Mouse (Mus musculus) embryonic facial prominence, embryonic 13.5 days (tissue): ENCODE measurements around the gene Hoxa5. TPM values are rescaled to one million over a fixed set of nuclear protein-coding genes. Genes with fewer than 3 reads are reported as not detected.

Experiments used
- ATAC-seq: fragments of 200-750 bp; cut with Nextera tagmentation; 2 replicates; pipeline ENCODE4 v1.8.0; 2017; ENCODE audit warnings: low read depth; ENCODE audit not compliant: insufficient number of reproducible peaks, insufficient read depth, low FRiP score, low TSS enrichment
- H3K27ac ChIP-seq: fragments of 300-500 bp; sonication (generic); 2 replicates; pipeline ENCODE4 v1.5.1; 2015; ENCODE audit warnings: moderate library complexity, mild to moderate bottlenecking, inconsistent platforms
- H3K27me3 ChIP-seq: fragments of 300-500 bp; sonication (generic); 2 replicates; pipeline ENCODE4 v1.6.1; 2015; ENCODE audit warnings: mild to moderate bottlenecking, inconsistent platforms
- H3K36me3 ChIP-seq: fragments of 300-500 bp; sonication (generic); 2 replicates; pipeline ENCODE4 v1.6.1; 2015; ENCODE audit warnings: mild to moderate bottlenecking, inconsistent platforms
- H3K4me1 ChIP-seq: fragments of 300-500 bp; sonication (generic); 2 replicates; pipeline ENCODE4 v1.6.1; 2015; ENCODE audit warnings: inconsistent platforms
- H3K4me2 ChIP-seq: fragments of 300-500 bp; sonication (generic); 2 replicates; pipeline ENCODE4 v1.6.1; 2015; ENCODE audit warnings: moderate library complexity, mild to moderate bottlenecking, inconsistent platforms
- H3K4me3 ChIP-seq: fragments of 300-500 bp; sonication (generic); 2 replicates; pipeline ENCODE4 v1.5.1; 2015; ENCODE audit warnings: mild to moderate bottlenecking, inconsistent platforms
- H3K9ac ChIP-seq: fragments of 300-500 bp; sonication (generic); 2 replicates; pipeline ENCODE4 v1.6.1; 2015; ENCODE audit warnings: mild to moderate bottlenecking, inconsistent platforms
- H3K9me3 ChIP-seq: fragments of 300-500 bp; sonication (generic); 2 replicates; pipeline ENCODE4 v1.6.1; 2016; ENCODE audit warnings: inconsistent platforms
- WGBS: fragments of 180-500 bp; shearing (Covaris S2); methylation state at CpG from one replicate; pipeline ENCODE4 v1.1.7; 2015; ENCODE audit warnings: mixed read lengths; 5-methylcytosine and 5-hydroxymethylcytosine counted together
- polyA plus RNA-seq: library from polyadenylated mRNA; unstranded; fragments of >200 nt; fragmentation: Nextera tagmentation; extraction: Ambion mirVana; gene quantifications from 2 replicates; pipeline ENCODE4 v1.2.1, GENCODE M21; 2015

Hoxa5 gene
- polyA plus RNA-seq: 0.18 and 4.8 TPM in 2 replicates

GRCm38 (mm10) chr6:52204050-52204752 lies at the start of gene Hoxa5:
Gene Hoxa5 (minus strand): TSS chr6:52204587.
- Histone ChIP-seq H3K4me1 (peaks cover 12% of the 10 kb centered on the region), H3K27ac (no peak within 1 kb of the TSS), H3K27me3 (peaks cover 100% of the 10 kb centered on the region), H3K4me3 (peak within 1 kb of the TSS; percentile 23), H3K9ac (no peak within 1 kb of the TSS), H3K9me3 (no peaks in the 10 kb centered on the region), H3K36me3 (no peaks in the 10 kb centered on the region), H3K4me2 (peak within 1 kb of the TSS; percentile 46)
- no peak for ATAC-seq
- whole genome bisulfite sequencing: under 1% methylated on average over 65 of the region's 65 CpGs

DNA sequence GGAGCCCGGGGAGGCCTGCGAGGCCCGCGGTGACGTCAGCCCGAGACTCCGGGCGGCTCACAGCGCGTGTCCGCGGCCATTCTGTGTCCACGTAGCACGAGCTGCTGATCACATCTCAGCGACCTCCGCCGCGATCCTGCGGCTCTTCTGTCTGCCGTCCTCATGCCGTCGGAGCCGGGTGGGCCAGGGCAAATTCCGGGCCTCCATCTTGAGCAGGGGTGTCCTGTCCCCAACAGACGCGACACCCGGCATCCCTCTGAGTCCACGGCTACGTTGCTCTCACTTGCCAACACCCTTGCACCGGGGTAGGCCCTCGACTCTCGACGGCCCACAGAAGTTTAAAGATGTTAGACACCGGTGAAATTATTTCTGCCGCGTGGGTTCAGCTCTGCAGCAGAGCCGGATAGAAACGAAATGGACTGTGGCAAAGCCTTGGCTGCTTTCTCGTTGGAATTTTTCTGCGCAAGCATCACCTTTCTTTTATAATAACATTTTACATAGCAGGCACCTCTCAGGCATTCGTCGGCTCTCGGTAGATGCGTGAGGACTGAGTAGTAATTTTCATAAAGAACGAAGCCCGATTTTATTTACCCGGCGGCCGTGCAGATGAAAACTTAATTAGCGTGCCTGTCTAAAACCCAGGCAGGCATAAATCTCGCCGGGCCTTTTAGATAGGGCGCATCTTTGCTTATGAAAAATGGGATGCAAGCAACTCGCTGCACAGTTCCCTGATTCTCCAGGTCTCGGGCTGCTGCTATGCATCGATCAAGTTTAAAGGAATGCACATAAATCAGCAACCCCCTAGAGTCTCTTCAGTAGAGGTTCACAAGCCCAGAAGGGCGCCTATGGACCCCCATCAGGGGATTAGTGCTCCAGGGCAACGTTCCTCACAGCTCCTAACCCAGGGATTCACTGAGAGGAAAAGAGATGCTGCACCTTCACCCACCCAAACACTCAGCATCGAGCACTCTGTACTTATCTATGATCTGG lies 49.4 kb upstream of the Hoxa5 start:
- H3K4me2 ChIP-seq: peak overlapping the region; percentile 9; the same call in 1 of the 2 replicates
- H3K9ac ChIP-seq: no peak overlapping the region
- ATAC-seq: no peak

GRCm38 (mm10) chr6:52252775-52253376 lies 48.5 kb upstream of the Hoxa5 start:
- under 1% methylated on average over 35 of the region's 35 CpGs for WGBS
- H3K9me3 ChIP-seq: no peaks in the 10 kb centered on the region
- no peak overlapping the region for H3K9ac ChIP-seq
- H3K4me2 ChIP-seq: no peak overlapping the region
- no peak for ATAC-seq
- H3K27me3 ChIP-seq: peaks cover 93% of the 10 kb centered on the region
- no peak overlapping the region for H3K4me3 ChIP-seq
- H3K27ac ChIP-seq: no peak overlapping the region
- H3K4me1 ChIP-seq: 0 out of 2 replicates have a peak, but pooled peaks cover 4% of the 10 kb centered on the region
- no peaks in the 10 kb centered on the region for H3K36me3 ChIP-seq

More for the DNA sequence above, 49.4 kb upstream of the Hoxa5 start:
- under 1% methylated on average over 59 of the region's 59 CpGs for WGBS
- peak overlapping the region; percentile 3; the same call in 1 of the 2 replicates for H3K4me3 ChIP-seq
- no peaks in the 10 kb centered on the region for H3K9me3 ChIP-seq
- H3K36me3 ChIP-seq: no peaks in the 10 kb centered on the region
- no peaks in the 10 kb centered on the region for H3K4me1 ChIP-seq
- no peak overlapping the region for H3K27ac ChIP-seq
- peaks cover 93% of the 10 kb centered on the region for H3K27me3 ChIP-seq

DNA sequence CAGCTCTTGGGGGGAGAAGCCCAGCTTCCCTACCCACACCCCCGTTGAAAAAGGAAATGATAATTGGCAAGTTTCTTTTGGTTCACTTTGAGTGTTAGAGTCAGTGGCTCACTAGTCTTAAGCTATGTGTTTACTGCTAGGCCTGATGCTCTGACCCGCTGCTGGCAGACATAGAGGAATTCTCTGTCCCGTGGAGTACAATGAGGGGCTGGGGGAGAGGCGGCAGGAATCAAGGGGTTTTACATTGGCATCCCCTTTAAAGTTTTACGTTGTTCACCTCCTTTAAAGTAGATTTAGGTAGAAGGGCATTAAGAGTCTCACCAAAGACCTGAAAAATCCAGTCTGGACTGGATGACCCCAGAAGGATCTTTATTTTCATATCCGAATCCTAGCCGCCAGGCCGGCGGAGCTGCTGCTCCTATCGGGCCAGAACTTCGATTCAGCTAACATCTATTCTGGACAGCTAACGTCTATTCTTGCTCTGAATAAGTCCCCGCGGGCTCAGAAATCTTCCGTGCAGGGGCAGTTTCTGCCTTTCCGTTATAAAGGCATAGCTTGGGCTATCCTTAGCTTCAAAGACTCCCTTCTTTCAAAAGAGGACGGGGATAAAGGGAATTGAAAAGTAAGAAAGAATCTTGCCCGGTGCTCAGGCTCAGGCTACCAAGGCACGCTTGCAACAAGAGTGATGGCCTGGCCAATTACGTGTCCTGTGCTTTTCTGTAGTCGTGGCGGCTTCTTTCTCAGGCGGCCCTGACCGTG lies 47.8 kb upstream of the Hoxa5 start:
- peaks cover 94% of the 10 kb centered on the region for H3K27me3 ChIP-seq
- H3K27ac ChIP-seq: no peak overlapping the region
- H3K9me3 ChIP-seq: no peaks in the 10 kb centered on the region
- no peak overlapping the region for H3K4me3 ChIP-seq
- no peaks in the 10 kb centered on the region for H3K36me3 ChIP-seq
- 0 out of 2 replicates have a peak, but pooled peaks cover 4% of the 10 kb centered on the region for H3K4me1 ChIP-seq
- H3K9ac ChIP-seq: no peak overlapping the region
- ATAC-seq: no peak
- no peak overlapping the region for H3K4me2 ChIP-seq
- 2% methylated on average over 24 of the region's 24 CpGs for WGBS

DNA sequence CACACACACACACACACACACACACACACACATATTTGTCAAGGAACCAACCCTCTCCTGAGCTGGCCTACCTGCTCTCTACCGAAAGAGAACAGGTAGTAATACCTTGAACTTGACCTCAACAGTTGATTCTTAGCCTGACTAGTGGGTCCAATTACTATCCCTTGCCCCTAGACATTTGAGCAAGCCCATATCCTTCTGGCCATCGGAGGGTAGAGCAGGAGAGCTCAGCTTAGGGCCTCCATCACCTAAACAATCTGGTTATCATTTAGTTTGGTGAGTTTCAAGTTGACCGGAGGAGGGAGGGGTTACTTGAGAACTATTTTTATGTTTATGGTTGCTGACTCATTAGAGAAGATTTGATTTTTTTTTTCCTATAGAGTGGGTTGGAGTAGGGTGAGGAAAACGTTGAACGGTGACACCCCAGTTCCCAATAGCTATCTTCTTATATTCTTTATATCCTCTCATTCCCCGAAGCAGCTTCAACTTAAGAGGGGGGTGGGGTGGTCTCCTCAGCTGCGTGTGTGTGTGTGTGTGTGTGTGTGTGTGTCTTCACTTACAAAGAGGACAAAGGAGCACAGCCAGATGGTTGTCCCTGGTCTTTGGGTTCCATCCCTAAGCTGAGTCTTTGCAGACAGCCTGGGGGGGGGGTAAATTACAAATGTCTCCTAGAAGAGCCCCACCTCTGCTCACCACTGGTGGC lies 46.9 kb upstream of the Hoxa5 start:
- no peak overlapping the region for H3K27ac ChIP-seq
- H3K4me3 ChIP-seq: no peak overlapping the region
- H3K9me3 ChIP-seq: no peaks in the 10 kb centered on the region
- no peak for ATAC-seq
- WGBS: 7% methylated on average over 7 of the region's 7 CpGs
- H3K27me3 ChIP-seq: peaks cover 95% of the 10 kb centered on the region
- H3K4me2 ChIP-seq: no peak overlapping the region
- H3K9ac ChIP-seq: no peak overlapping the region
- H3K4me1 ChIP-seq: peaks cover 5% of the 10 kb centered on the region; the same call in 1 of the 2 replicates
- no peaks in the 10 kb centered on the region for H3K36me3 ChIP-seq

DNA sequence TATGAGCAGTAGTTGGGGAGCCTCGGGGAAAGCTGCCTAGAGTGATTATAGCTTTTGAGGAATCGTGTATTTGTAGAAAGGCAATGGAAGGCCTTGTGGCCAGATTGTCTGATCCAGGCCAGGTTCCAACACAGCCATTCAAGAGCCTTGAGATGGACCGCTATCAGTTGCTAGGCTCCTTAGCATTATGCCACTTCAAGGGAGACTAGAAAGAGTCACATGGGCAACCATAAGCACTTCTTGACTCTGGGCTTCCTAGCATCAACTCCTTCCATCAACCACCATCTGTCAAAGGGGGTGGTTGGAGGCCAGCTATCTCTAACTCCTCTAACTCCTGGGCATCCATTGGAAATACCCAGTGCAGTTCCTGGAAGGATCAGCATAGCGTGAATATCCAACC lies 45.4 kb upstream of the Hoxa5 start:
- H3K27ac ChIP-seq: no peak overlapping the region
- H3K9me3 ChIP-seq: no peaks in the 10 kb centered on the region
- no peak overlapping the region for H3K4me3 ChIP-seq
- no peak overlapping the region for H3K9ac ChIP-seq
- H3K4me1 ChIP-seq: peaks cover 9% of the 10 kb centered on the region; the same call in 1 of the 2 replicates
- 2% methylated on average over 4 of the region's 4 CpGs for WGBS
- H3K27me3 ChIP-seq: peaks cover 96% of the 10 kb centered on the region
- ATAC-seq: no peak
- no peaks in the 10 kb centered on the region for H3K36me3 ChIP-seq
- H3K4me2 ChIP-seq: no peak overlapping the region

GRCm38 (mm10) chr6:52249415-52249738 lies 45.0 kb upstream of the Hoxa5 start:
- H3K4me2 ChIP-seq: no peak overlapping the region
- H3K9me3 ChIP-seq: no peaks in the 10 kb centered on the region
- peaks cover 9% of the 10 kb centered on the region; the same call in 1 of the 2 replicates for H3K4me1 ChIP-seq
- peaks cover 99% of the 10 kb centered on the region for H3K27me3 ChIP-seq
- H3K9ac ChIP-seq: no peak overlapping the region
- no peak overlapping the region for H3K4me3 ChIP-seq
- H3K36me3 ChIP-seq: no peaks in the 10 kb centered on the region
- ATAC-seq: no peak
- no peak overlapping the region for H3K27ac ChIP-seq
- WGBS: under 1% methylated on average over 16 of the region's 16 CpGs

GRCm38 (mm10) chr6:52248638-52249414 lies 44.4 kb upstream of the Hoxa5 start:
- no peak for ATAC-seq
- peaks cover 9% of the 10 kb centered on the region; the same call in 1 of the 2 replicates for H3K4me1 ChIP-seq
- H3K27me3 ChIP-seq: peaks cover 99% of the 10 kb centered on the region
- no peaks in the 10 kb centered on the region for H3K36me3 ChIP-seq
- WGBS: under 1% methylated on average over 27 of the region's 27 CpGs
- H3K27ac ChIP-seq: no peak overlapping the region
- 0 out of 2 replicates have a peak overlapping the region, but pooled peaks have one; percentile 1 for H3K4me3 ChIP-seq
- H3K9ac ChIP-seq: no peak overlapping the region
- no peaks in the 10 kb centered on the region for H3K9me3 ChIP-seq
- no peak overlapping the region for H3K4me2 ChIP-seq

DNA sequence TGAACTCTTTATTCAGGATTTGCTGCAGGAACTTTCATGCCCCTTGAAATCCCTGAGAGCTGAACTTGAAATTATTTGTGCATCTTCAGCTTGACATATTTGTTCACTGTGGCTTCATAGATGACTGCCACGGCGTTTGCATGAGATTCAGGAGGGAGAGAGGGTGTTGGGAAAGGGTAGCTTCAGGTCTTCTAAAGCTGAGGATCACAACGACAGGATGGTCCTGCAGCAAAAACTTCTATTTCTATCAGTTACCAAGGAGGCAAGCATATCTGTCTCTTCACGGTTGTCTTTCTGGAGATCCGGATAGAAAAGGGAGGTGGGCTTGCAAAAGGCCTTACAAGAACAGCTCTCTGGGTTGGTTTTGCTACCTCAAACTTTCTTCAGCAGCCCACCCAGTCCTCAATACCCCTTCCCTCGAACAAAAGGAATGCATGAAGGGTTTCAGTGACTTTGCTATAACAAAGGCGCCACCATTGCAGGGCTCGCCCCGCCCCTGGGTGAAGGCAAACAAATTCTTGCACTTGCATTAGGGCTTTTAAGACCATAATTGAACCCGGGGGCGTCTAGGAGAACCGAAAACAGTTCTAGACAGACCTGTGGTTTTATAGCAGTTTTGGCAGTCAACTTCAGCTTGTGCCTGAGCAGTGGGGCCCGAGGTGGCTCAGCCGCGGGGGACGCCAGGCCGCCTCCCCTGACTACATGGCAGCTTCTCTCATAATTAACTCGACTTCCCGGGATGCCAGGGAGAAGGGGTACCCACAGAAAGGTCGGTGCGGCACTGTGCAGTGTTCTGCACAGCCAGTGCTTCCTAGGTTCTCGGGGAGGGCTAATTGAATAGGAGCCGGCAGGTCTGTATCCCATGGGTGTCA lies 43.6 kb upstream of the Hoxa5 start:
- 1% methylated on average over 23 of the region's 23 CpGs for WGBS
- no peaks in the 10 kb centered on the region for H3K9me3 ChIP-seq
- no peak overlapping the region for H3K27ac ChIP-seq
- H3K9ac ChIP-seq: no peak overlapping the region
- H3K4me3 ChIP-seq: 0 out of 2 replicates have a peak overlapping the region, but pooled peaks have one; percentile 1
- H3K36me3 ChIP-seq: no peaks in the 10 kb centered on the region
- no peak overlapping the region for H3K4me2 ChIP-seq
- H3K27me3 ChIP-seq: peaks cover 99% of the 10 kb centered on the region
- H3K4me1 ChIP-seq: peaks cover 9% of the 10 kb centered on the region; the same call in 1 of the 2 replicates
- ATAC-seq: no peak
